8 mouse cellular contexts compared by ENCODE assay signal in the genomic region with DNA sequence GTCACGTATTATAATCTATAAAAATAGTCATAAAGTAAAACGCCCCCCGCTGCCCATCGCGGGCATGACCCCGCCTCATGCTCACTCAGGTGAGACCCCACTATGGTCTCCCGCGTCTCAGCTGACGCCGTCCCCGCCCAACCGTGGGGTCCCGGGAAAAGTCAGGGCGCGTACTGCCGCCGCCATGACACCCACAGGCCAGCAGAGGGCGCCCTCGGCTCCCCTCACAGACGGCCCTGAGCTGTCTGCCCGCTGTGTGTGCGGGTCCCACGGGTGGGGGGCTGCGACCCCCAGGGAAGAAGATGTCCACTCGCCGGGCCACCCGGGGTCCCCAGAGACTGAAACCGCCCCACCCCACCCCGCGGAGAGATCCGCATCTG. TPM values are rescaled to one million over a fixed set of nuclear protein-coding genes. Genes with fewer than 3 reads are reported as not detected.
DNase-seq lines count a peak whose midpoint lies in the region; ATAC-seq and TF ChIP-seq lines count a peak whose summit lies in the region.

No protein-coding gene starts in this region.

- DNase-seq in monocyte, adult 2 months (ENCODE audit: low read depth in 1 of 2, low spot score in 2 of 2) = peak; percentile 42 to 68
- DNase-seq in embryonic facial prominence, embryonic 10.5 days (ENCODE audit: low spot score) = peak; percentile 86
- DNase-seq in heart, adult 2 months = peak; percentile 84 to 87
- DNase-seq in liver, embryonic 11.5 days (ENCODE audit: low spot score) = peak; percentile 74
- DNase-seq in natural killer cell, adult 2 months (ENCODE audit: low spot score in 2 of 2) = peak; percentile 72 to 82

- H3K9me3 ChIP-seq in embryonic facial prominence, embryonic 10.5 days = peaks cover 3% of the 10 kb centered on the region
- H3K9me3 ChIP-seq in kidney, embryonic 15.5 days (replicated peaks) = 0 out of 2 replicates have a peak, but pooled peaks cover 3% of the 10 kb centered on the region
- 0 out of 2 replicates have a peak, but pooled peaks cover 2% of the 10 kb centered on the region for H3K9me3 ChIP-seq in liver, embryonic 11.5 days (ENCODE audit: control insufficient read depth, low read length)
- no peaks in the 10 kb centered on the region for H3K9me3 ChIP-seq in stomach, embryonic 15.5 days

- H3K27me3 ChIP-seq in embryonic facial prominence, embryonic 10.5 days (replicated peaks; ENCODE audit: low read depth, poor library complexity, severe bottlenecking) = no peaks in the 10 kb centered on the region
- H3K27me3 ChIP-seq in heart, adult 2 months (ENCODE audit: control insufficient read depth, insufficient read depth, low read length) = no peaks in the 10 kb centered on the region
- H3K27me3 ChIP-seq in kidney, embryonic 15.5 days = no peaks in the 10 kb centered on the region
- no peaks in the 10 kb centered on the region for H3K27me3 ChIP-seq in liver, embryonic 11.5 days (replicated peaks; ENCODE audit: control insufficient read depth, insufficient read depth, low read length)
- H3K27me3 ChIP-seq in stomach, embryonic 15.5 days (replicated peaks) = no peaks in the 10 kb centered on the region

- peak overlapping the region; percentile 79 for H3K27ac ChIP-seq in embryonic facial prominence, embryonic 10.5 days (replicated peaks)
- H3K27ac ChIP-seq in heart, adult 2 months = peak overlapping the region; percentile 86
- peak overlapping the region; percentile 97 for H3K27ac ChIP-seq in kidney, embryonic 15.5 days
- H3K27ac ChIP-seq in liver, embryonic 11.5 days (ENCODE audit: low read depth, low read length) = peak overlapping the region; percentile 91
- peak overlapping the region; percentile 95 for H3K27ac ChIP-seq in stomach, embryonic 15.5 days

- WGBS in embryonic facial prominence, embryonic 10.5 days = under 1% methylated on average over 31 of the region's 31 CpGs
- WGBS in heart, adult 2 months = under 1% methylated on average over 31 of the region's 31 CpGs
- WGBS in kidney, embryonic 15.5 days = under 1% methylated on average over 31 of the region's 31 CpGs
- under 1% methylated on average over 30 of the region's 31 CpGs for WGBS in liver, embryonic 11.5 days
- under 1% methylated on average over 31 of the region's 31 CpGs for WGBS in stomach, embryonic 15.5 days

- no peaks in the 10 kb centered on the region for H3K79me2 ChIP-seq in heart, adult 2 months (replicated peaks; ENCODE audit: control insufficient read depth, insufficient read depth, low read length)

- no peak for ATAC-seq in monocyte, adult 5-6 weeks (replicated peaks; ENCODE audit: insufficient number of reproducible peaks, low FRiP score, low TSS enrichment, poor library complexity, severe bottlenecking)
- ATAC-seq in kidney, embryonic 15.5 days (replicated peaks; ENCODE audit: low FRiP score) = peak; percentile 38
- ATAC-seq in liver, embryonic 11.5 days (replicated peaks; ENCODE audit: low FRiP score) = peak; percentile 26
- peak; percentile 5; the same call in 1 of the 2 replicates for ATAC-seq in stomach, embryonic 15.5 days (ENCODE audit: insufficient read depth, low FRiP score, low read depth)

- H3K4me2 ChIP-seq in kidney, embryonic 15.5 days = peak overlapping the region; percentile 79
- H3K4me2 ChIP-seq in liver, embryonic 11.5 days = peak overlapping the region; percentile 76
- H3K4me2 ChIP-seq in stomach, embryonic 15.5 days = peak overlapping the region; percentile 72

- peak overlapping the region; percentile 58 for H3K4me3 ChIP-seq in embryonic facial prominence, embryonic 10.5 days
- H3K4me3 ChIP-seq in heart, adult 2 months = peak overlapping the region; percentile 83
- H3K4me3 ChIP-seq in kidney, embryonic 15.5 days (replicated peaks) = peak overlapping the region; percentile 60
- peak overlapping the region; percentile 60 for H3K4me3 ChIP-seq in liver, embryonic 11.5 days (ENCODE audit: low read depth, low read length)
- H3K4me3 ChIP-seq in stomach, embryonic 15.5 days (replicated peaks) = peak overlapping the region; percentile 60

- TF ChIP-seq CTCF in heart, adult 2 months (IDR thresholded peaks at IDR 0.05) = peak; percentile 88

- no peaks in the 10 kb centered on the region; the same call in 1 of the 2 replicates for H3K4me1 ChIP-seq in embryonic facial prominence, embryonic 10.5 days
- H3K4me1 ChIP-seq in heart, adult 2 months (ENCODE audit: control insufficient read depth, insufficient read depth, low read length) = no peaks in the 10 kb centered on the region
- peaks cover 4% of the 10 kb centered on the region; the same call in 1 of the 2 replicates for H3K4me1 ChIP-seq in kidney, embryonic 15.5 days
- H3K4me1 ChIP-seq in liver, embryonic 11.5 days (replicated peaks; ENCODE audit: control insufficient read depth, insufficient read depth, low read length) = no peaks in the 10 kb centered on the region; the same call in 1 of the 2 replicates
- no peaks in the 10 kb centered on the region for H3K4me1 ChIP-seq in stomach, embryonic 15.5 days

- no peaks in the 10 kb centered on the region for H3K36me3 ChIP-seq in embryonic facial prominence, embryonic 10.5 days (replicated peaks)
- H3K36me3 ChIP-seq in heart, adult 2 months (ENCODE audit: control insufficient read depth, insufficient read depth, low read length) = no peaks in the 10 kb centered on the region
- no peaks in the 10 kb centered on the region for H3K36me3 ChIP-seq in kidney, embryonic 15.5 days
- H3K36me3 ChIP-seq in liver, embryonic 11.5 days (ENCODE audit: control insufficient read depth, insufficient read depth, low read length) = no peaks in the 10 kb centered on the region
- H3K36me3 ChIP-seq in stomach, embryonic 15.5 days = no peaks in the 10 kb centered on the region

- intact Hi-C loops in heart, adult 2 months (cut with DNase I) = loop anchor here (1.0 to 2.0 kb wide), 2 partner anchors 30 to 140 kb away; a partner anchor contains a TSS

- TF ChIP-seq POLR2A in heart, adult 2 months (IDR thresholded peaks at IDR 0.05; ENCODE audit: insufficient read depth, low read depth, low read length) = no peak

- H3K9ac ChIP-seq in heart, adult 2 months (ENCODE audit: low read depth, low read length) = peak overlapping the region; percentile 71
- H3K9ac ChIP-seq in kidney, embryonic 15.5 days = peak overlapping the region; percentile 58
- H3K9ac ChIP-seq in liver, embryonic 11.5 days (ENCODE audit: low read depth, low read length) = peak overlapping the region; percentile 63
- H3K9ac ChIP-seq in stomach, embryonic 15.5 days = peak overlapping the region; percentile 40

- no peak for TF ChIP-seq EP300 in heart, adult 2 months (IDR thresholded peaks at IDR 0.05; ENCODE audit: insufficient read depth, low read depth, low read length)

RNA-seq across cellular contexts. Expression of a gene that starts 30.2 kb away (rescaled TPM):
- 49.7 to 91.4 TPM (median 50.3 TPM) in 3 replicates for total RNA-seq in monocyte, adult 5-6 weeks (2017)
- 23.2 and 23.4 TPM in 2 replicates for polyA plus RNA-seq in embryonic facial prominence, embryonic 10.5 days (2016; fragmentation: Nextera tagmentation; extraction: Ambion mirVana)
- total RNA-seq in heart, adult 2 months (2021) = 10 to 100 TPM; 28.1 to 31.4 TPM
- 15.6 and 23.5 TPM in 2 replicates for polyA plus RNA-seq in heart, adult 2 months (2012; rRNA removed)
- polyA plus RNA-seq in kidney, embryonic 15.5 days (2015; fragmentation: Nextera tagmentation; extraction: Ambion mirVana) = 23.1 and 23.6 TPM in 2 replicates
- 24.4 and 24.5 TPM in 2 replicates for polyA plus RNA-seq in liver, embryonic 11.5 days (2014; fragmentation: Nextera tagmentation; extraction: Ambion mirVana)
- polyA plus RNA-seq in stomach, embryonic 15.5 days (2015; fragmentation: Nextera tagmentation; extraction: Ambion mirVana) = 16.1 and 18.0 TPM in 2 replicates
